Mouse (Mus musculus) thymus, adult 2 months (tissue): Measurements from ENCODE around the gene Tex264. TPM values are rescaled to one million over a fixed set of nuclear protein-coding genes. Genes with fewer than 3 reads are reported as not detected.
"Not testable (repeated sequence)": the region's sequence is repeated elsewhere in the genome, so short reads cannot be mapped to it uniquely, and the experiment has no call there.

Experiments
- DNase-seq: peaks from one replicate; pipeline ENCODE4 v3.0.0; 2021
- H3K27ac ChIP-seq: fragments of 200-500 bp; 2 replicates; pipeline ENCODE4 v1.5.1; 2012; ENCODE audit warnings: low read length, control low read depth; ENCODE audit not compliant: control insufficient read depth, insufficient read depth
- H3K27me3 ChIP-seq: fragments of 200-500 bp; 2 replicates; pipeline ENCODE4 v1.6.1; 2012; ENCODE audit warnings: mild to moderate bottlenecking, low read length, moderate library complexity, mixed read lengths; ENCODE audit not compliant: control insufficient read depth, insufficient read depth
- H3K36me3 ChIP-seq: fragments of 200-500 bp; 2 replicates; pipeline ENCODE4 v1.6.1; 2012; ENCODE audit warnings: mild to moderate bottlenecking, low read length, moderate library complexity; ENCODE audit not compliant: control insufficient read depth, insufficient read depth
- H3K4me1 ChIP-seq: fragments of 200-500 bp; replicated peaks from 2 replicates; pipeline ENCODE4 v1.6.1; 2012; ENCODE audit warnings: low read length; ENCODE audit not compliant: control insufficient read depth, insufficient read depth
- H3K4me3 ChIP-seq: fragments of 200-500 bp; 2 replicates; pipeline ENCODE4 v1.5.1; 2012; ENCODE audit warnings: mild to moderate bottlenecking, low read length, control low read depth, moderate library complexity; ENCODE audit not compliant: control insufficient read depth, insufficient read depth
- CTCF ChIP-seq: fragments of 200-500 bp; IDR thresholded peaks from 2 replicates; pipeline ENCODE4 v1.5.1; 2012; ENCODE audit warnings: mild to moderate bottlenecking, control low read depth, low read length, moderate library complexity, borderline replicate concordance; ENCODE audit not compliant: control insufficient read depth, poor library complexity, insufficient read depth; ENCODE audit errors: extremely low read depth
- POLR2A ChIP-seq: fragments of 200-500 bp; IDR thresholded peaks from 2 replicates; pipeline ENCODE4 v1.6.1; 2012; ENCODE audit warnings: mild to moderate bottlenecking, low read length, control low read depth, moderate library complexity; ENCODE audit not compliant: control insufficient read depth, poor library complexity, insufficient read depth; ENCODE audit errors: extremely low read depth
- WGBS: fragments of 180-500 bp; shearing (Covaris S2); methylation state at CpG from one replicate; pipeline ENCODE4 v1.1.7; 2018; 5-methylcytosine and 5-hydroxymethylcytosine counted together
- polyA plus RNA-seq: library from polyadenylated mRNA; depleted of rRNA; stranded (reverse); fragments of >200 nt; gene quantifications from 2 replicates; pipeline ENCODE4 v1.2.3, GENCODE M21; 2012

Gene Tex264
- polyA plus RNA-seq, 1 experiment, result 104 TPM

- Histone ChIP-seq H3K36me3 (no peaks in the 10 kb centered on the region), H3K4me3 (no peak overlapping the region), H3K4me1 (no peaks in the 10 kb centered on the region), H3K27ac (no peak overlapping the region), H3K27me3 (no peaks in the 10 kb centered on the region)
- WGBS, result 68% methylated on average over 6 of the region's 6 CpGs
- TF ChIP-seq CTCF, result no peak
- TF ChIP-seq POLR2A, result no peak
- peak; percentile 16 for DNase-seq
These were observed 41.9 kb downstream of the Tex264 start for GRCm38 (mm10) chr9:106643787-106644186.

GRCm38 (mm10) chr9:106643128-106643527 is 42.6 kb downstream of the Tex264 start:
- Histone ChIP-seq H3K27ac (no peak overlapping the region), H3K36me3 (no peaks in the 10 kb centered on the region), H3K27me3 (no peaks in the 10 kb centered on the region), H3K4me3 (no peak overlapping the region), H3K4me1 (no peaks in the 10 kb centered on the region)
- peak; percentile 81 for DNase-seq
- WGBS, result 27% methylated on average over 7 of the region's 7 CpGs
- no peak for TF ChIP-seq POLR2A
- peak; percentile 93 for TF ChIP-seq CTCF

GRCm38 (mm10) chr9:106641346-106641745 is 44.4 kb downstream of the Tex264 start:
- 54% methylated on average over 5 of the region's 5 CpGs for WGBS
- no peak for DNase-seq
- TF ChIP-seq CTCF (no peak), POLR2A (no peak)
- H3K36me3 ChIP-seq, result no peaks in the 10 kb centered on the region
- H3K27ac ChIP-seq, result no peak overlapping the region
- H3K27me3 ChIP-seq, result no peaks in the 10 kb centered on the region
- H3K4me3 ChIP-seq, result no peak overlapping the region
- no peaks in the 10 kb centered on the region for H3K4me1 ChIP-seq

- Histone ChIP-seq H3K27ac (no peak overlapping the region), H3K4me3 (no peak overlapping the region), H3K36me3 (no peaks in the 10 kb centered on the region), H3K27me3 (no peaks in the 10 kb centered on the region), H3K4me1 (no peaks in the 10 kb centered on the region)
- no peak for TF ChIP-seq CTCF
- TF ChIP-seq POLR2A, result no peak
- no peak for DNase-seq
- 89% methylated on average over 8 of the region's 8 CpGs for WGBS
These were observed 47.6 kb downstream of the Tex264 start for GRCm38 (mm10) chr9:106638154-106638553.

GRCm38 (mm10) chr9:106632185-106632584 is 53.5 kb downstream of the Tex264 start:
- DNase-seq, result no peak
- no peak for TF ChIP-seq CTCF
- TF ChIP-seq POLR2A, result no peak
- no peaks in the 10 kb centered on the region for H3K36me3 ChIP-seq
- H3K4me3 ChIP-seq, result no peak overlapping the region
- H3K27ac ChIP-seq, result no peak overlapping the region
- no peaks in the 10 kb centered on the region for H3K4me1 ChIP-seq
- H3K27me3 ChIP-seq, result no peaks in the 10 kb centered on the region
- 79% methylated on average over 5 of the region's 5 CpGs for WGBS

DNA sequence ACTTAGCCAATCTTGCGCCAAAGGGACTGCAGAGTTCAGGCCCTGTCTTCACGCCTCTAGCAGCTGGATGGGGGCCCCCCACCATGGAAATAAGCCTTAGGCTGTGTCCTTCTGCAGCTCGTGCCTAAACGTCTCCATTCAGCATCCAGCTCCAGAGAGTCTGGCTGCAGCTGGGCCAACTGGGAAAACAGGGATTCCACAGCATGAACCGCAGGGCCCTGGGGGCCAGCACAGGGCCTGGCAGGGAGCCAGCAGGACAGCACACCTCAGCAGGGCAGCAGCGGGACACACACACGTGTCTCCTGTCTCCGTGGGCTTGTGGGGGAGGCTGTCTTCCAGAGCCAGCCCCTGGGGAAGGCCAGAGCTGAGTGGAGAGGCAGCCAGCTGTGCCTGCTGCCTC is 57.9 kb downstream of the Tex264 start:
- H3K36me3 ChIP-seq, H3K4me3 ChIP-seq, DNase-seq, H3K4me1 ChIP-seq, H3K27me3 ChIP-seq, H3K27ac ChIP-seq: not testable (repeated sequence)
- 51% methylated on average over 8 of the region's 8 CpGs for WGBS

- WGBS, result 81% methylated on average over 2 of the region's 2 CpGs
- H3K4me1 ChIP-seq, result no peaks in the 10 kb centered on the region
- TF ChIP-seq POLR2A (no peak), CTCF (no peak)
- no peaks in the 10 kb centered on the region for H3K36me3 ChIP-seq
- no peak within 1 kb of the TSS for H3K4me3 ChIP-seq
- H3K27ac ChIP-seq, result no peak within 1 kb of the TSS
- DNase-seq, result no peak
- no peaks in the 10 kb centered on the region; the same call in 1 of the 2 replicates for H3K27me3 ChIP-seq
These were observed 59.4 kb downstream of the Tex264 start, which contains the start of gene Iqcf6 for GRCm38 (mm10) chr9:106626282-106626681. Gene Iqcf6, plus strand, starts transcription at chr9:106626582.
